Mouse (Mus musculus): ENCODE data around the gene F9.
"Not testable (repeated sequence)": the region's sequence is repeated elsewhere in the genome, so short reads cannot be mapped to it uniquely, and the experiment has no call there.

F9 gene

GRCm38 (mm10) chrX:59999221-60000083 is at the start of gene F9:
Gene F9, plus strand, starts transcription at chrX:59999464.
- DNase-seq: no peak

GRCm38 (mm10) chrX:59969767-59970166 is 29.5 kb upstream of the F9 start:
- DNase-seq: not testable (repeated sequence)

- no peak for DNase-seq
Observed at GRCm38 (mm10) chrX:60000084-60000443, 800 bp downstream of the F9 start.

GRCm38 (mm10) chrX:60001461-60001860 is 2.2 kb downstream of the F9 start:
- DNase-seq: no peak

GRCm38 (mm10) chrX:60013084-60013676 is 13.9 kb downstream of the F9 start:
- DNase-seq: peak; percentile 4

GRCm38 (mm10) chrX:60014588-60014987 is 15.3 kb downstream of the F9 start:
- DNase-seq: no peak

GRCm38 (mm10) chrX:60021007-60021406 is 21.7 kb downstream of the F9 start:
- DNase-seq: no peak

GRCm38 (mm10) chrX:60021595-60021994 is 22.3 kb downstream of the F9 start:
- DNase-seq: no peak

GRCm38 (mm10) chrX:60026654-60027053 is 27.4 kb downstream of the F9 start:
- peak; percentile 5 for DNase-seq

GRCm38 (mm10) chrX:60054745-60055144 is 55.5 kb downstream of the F9 start:
- no peak for DNase-seq

GRCm38 (mm10) chrX:60055185-60055584 is 55.9 kb downstream of the F9 start:
- no peak for DNase-seq

GRCm38 (mm10) chrX:60075359-60075758 is 76.1 kb downstream of the F9 start:
- DNase-seq: no peak

Data from cerebellum, adult 11-12 months (tissue).